Mouse (Mus musculus) forebrain, embryonic 16.5 days (tissue): ENCODE measurements at regions not wholly inside any gene's neighbourhood (a gene's known extent, or its start where the extent isn't known, plus 50 kb on each side); places are given as distances from the start of the nearest gene placed in this dataset.

Experiments used
- ATAC-seq: fragments of 200-750 bp; cut with Nextera tagmentation; 2 replicates; pipeline ENCODE4 v1.8.0; 2017; ENCODE audit warnings: mild to moderate bottlenecking, moderate library complexity
- H3K27ac ChIP-seq: fragments of 300-500 bp; sonication (generic); 2 replicates; pipeline ENCODE4 v1.5.1; 2014; ENCODE audit warnings: low read length, control low read depth
- H3K27me3 ChIP-seq: fragments of 300-500 bp; sonication (generic); replicated peaks from 2 replicates; pipeline ENCODE4 v1.6.1; 2014; ENCODE audit warnings: low read length; ENCODE audit not compliant: control insufficient read depth, insufficient read depth
- H3K36me3 ChIP-seq: fragments of 300-500 bp; sonication (generic); 2 replicates; pipeline ENCODE4 v1.6.1; 2014; ENCODE audit not compliant: control insufficient read depth, insufficient read depth
- H3K4me1 ChIP-seq: fragments of 300-500 bp; sonication (generic); replicated peaks from 2 replicates; pipeline ENCODE4 v1.6.1; 2014; ENCODE audit warnings: low read length; ENCODE audit not compliant: control insufficient read depth, insufficient read depth
- H3K4me2 ChIP-seq: fragments of 300-500 bp; sonication (generic); 2 replicates; pipeline ENCODE4 v1.6.1; 2014; ENCODE audit warnings: mild to moderate bottlenecking, low read length, control low read depth
- H3K4me3 ChIP-seq: fragments of 300-500 bp; sonication (generic); replicated peaks from 2 replicates; pipeline ENCODE4 v1.5.1; 2014; ENCODE audit warnings: mild to moderate bottlenecking, low read length, control low read depth
- H3K9ac ChIP-seq: fragments of 300-500 bp; sonication (generic); replicated peaks from 2 replicates; pipeline ENCODE4 v1.6.1; 2014; ENCODE audit warnings: low read depth, low read length, control low read depth
- H3K9me3 ChIP-seq: fragments of 300-500 bp; sonication (generic); 2 replicates; pipeline ENCODE4 v1.6.1; 2016; ENCODE audit warnings: low read length; ENCODE audit not compliant: control insufficient read depth
- WGBS: fragments of 180-500 bp; shearing (Covaris S2); extraction: QIAGEN DNeasy Blood & Tissue Kit; methylation state at CpG from one replicate; pipeline ENCODE4 v1.1.7; 2014; 5-methylcytosine and 5-hydroxymethylcytosine counted together

GRCm38 (mm10) chrX:21293666-21294065 lies 118.2 kb upstream of the Gm21876 start:
- H3K4me1 ChIP-seq = no peaks in the 10 kb centered on the region
- ATAC-seq = no peak
- 23% methylated on average over 5 of the region's 5 CpGs for WGBS
- H3K4me3 ChIP-seq = no peak overlapping the region
- no peak overlapping the region for H3K4me2 ChIP-seq
- no peaks in the 10 kb centered on the region for H3K36me3 ChIP-seq
- no peak overlapping the region for H3K9ac ChIP-seq
- H3K9me3 ChIP-seq = no peaks in the 10 kb centered on the region
- no peaks in the 10 kb centered on the region for H3K27me3 ChIP-seq
- no peak overlapping the region for H3K27ac ChIP-seq

- WGBS = 48% methylated on average over 1 of the region's 1 CpGs
- ATAC-seq = no peak
- no peaks in the 10 kb centered on the region for H3K4me1 ChIP-seq
Measured at GRCm38 (mm10) chrX:21295460-21295859, 120.0 kb upstream of the Gm21876 start.

GRCm38 (mm10) chrX:21297349-21297748 lies 121.9 kb upstream of the Gm21876 start:
- Histone ChIP-seq H3K9ac (no peak overlapping the region), H3K4me1 (no peaks in the 10 kb centered on the region), H3K4me3 (no peak overlapping the region), H3K27ac (no peak overlapping the region), H3K27me3 (no peaks in the 10 kb centered on the region), H3K9me3 (0 out of 2 replicates have a peak, but pooled peaks cover 3% of the 10 kb centered on the region), H3K36me3 (no peaks in the 10 kb centered on the region), H3K4me2 (no peak overlapping the region)
- WGBS = 72% methylated on average over 6 of the region's 6 CpGs
- ATAC-seq = no peak

More at GRCm38 (mm10) chrX:21295460-21295859, 120.0 kb upstream of the Gm21876 start:
- Histone ChIP-seq H3K27ac (no peak overlapping the region), H3K9ac (no peak overlapping the region), H3K9me3 (no peaks in the 10 kb centered on the region), H3K4me3 (no peak overlapping the region), H3K4me2 (no peak overlapping the region), H3K36me3 (no peaks in the 10 kb centered on the region), H3K27me3 (no peaks in the 10 kb centered on the region)

GRCm38 (mm10) chrX:21334499-21335032 lies 149.8 kb upstream of the Agtr2 start:
- no peak overlapping the region for H3K9ac ChIP-seq
- peak overlapping the region; percentile 39 for H3K4me3 ChIP-seq
- WGBS = 33% methylated on average over 13 of the region's 13 CpGs
- ATAC-seq = no peak
- no peak overlapping the region for H3K27ac ChIP-seq
- H3K36me3 ChIP-seq = no peaks in the 10 kb centered on the region
- H3K4me2 ChIP-seq = peak overlapping the region; percentile 49
- no peaks in the 10 kb centered on the region; the same call in 1 of the 2 replicates for H3K9me3 ChIP-seq
- H3K27me3 ChIP-seq = no peaks in the 10 kb centered on the region
- no peaks in the 10 kb centered on the region for H3K4me1 ChIP-seq

- no peak overlapping the region for H3K4me2 ChIP-seq
- no peak for ATAC-seq
- H3K4me3 ChIP-seq = no peak overlapping the region
- no peaks in the 10 kb centered on the region for H3K9me3 ChIP-seq
- H3K27me3 ChIP-seq = no peaks in the 10 kb centered on the region
- 79% methylated on average over 1 of the region's 1 CpGs for WGBS
- H3K36me3 ChIP-seq = no peaks in the 10 kb centered on the region
- H3K27ac ChIP-seq = no peak overlapping the region
- no peaks in the 10 kb centered on the region for H3K4me1 ChIP-seq
- no peak overlapping the region for H3K9ac ChIP-seq
Measured at GRCm38 (mm10) chrX:21344397-21344796, 139.9 kb upstream of the Agtr2 start.

- Histone ChIP-seq H3K9me3 (no peaks in the 10 kb centered on the region), H3K27me3 (no peaks in the 10 kb centered on the region), H3K4me3 (no peak overlapping the region), H3K36me3 (no peaks in the 10 kb centered on the region), H3K9ac (no peak overlapping the region), H3K27ac (no peak overlapping the region), H3K4me2 (no peak overlapping the region), H3K4me1 (no peaks in the 10 kb centered on the region)
- 32% methylated on average over 4 of the region's 4 CpGs for WGBS
- ATAC-seq = no peak
Measured at GRCm38 (mm10) chrX:21350503-21350902, 133.8 kb upstream of the Agtr2 start.

- no peaks in the 10 kb centered on the region for H3K27me3 ChIP-seq
- H3K4me2 ChIP-seq = no peak overlapping the region
- no peak overlapping the region for H3K27ac ChIP-seq
- ATAC-seq = no peak
- H3K4me1 ChIP-seq = no peaks in the 10 kb centered on the region
- no peak overlapping the region for H3K9ac ChIP-seq
- H3K36me3 ChIP-seq = no peaks in the 10 kb centered on the region
- no peak overlapping the region for H3K4me3 ChIP-seq
- WGBS = 46% methylated on average over 3 of the region's 3 CpGs
- H3K9me3 ChIP-seq = no peaks in the 10 kb centered on the region
Measured at GRCm38 (mm10) chrX:21352350-21352749, 132.0 kb upstream of the Agtr2 start.

- ATAC-seq = peak; percentile 98
- Histone ChIP-seq H3K4me2 (peak overlapping the region; percentile 65), H3K4me1 (no peaks in the 10 kb centered on the region), H3K36me3 (no peaks in the 10 kb centered on the region), H3K27ac (peak overlapping the region; percentile 71), H3K9ac (peak overlapping the region; percentile 57), H3K9me3 (peaks cover 6% of the 10 kb centered on the region; the same call in 1 of the 2 replicates), H3K27me3 (no peaks in the 10 kb centered on the region), H3K4me3 (peak overlapping the region; percentile 50)
- 16% methylated on average over 43 of the region's 43 CpGs for WGBS
Measured at GRCm38 (mm10) chrX:21360771-21361667, 123.3 kb upstream of the Agtr2 start.

GRCm38 (mm10) chrX:21385221-21385620 lies 99.1 kb upstream of the Agtr2 start:
- Histone ChIP-seq H3K4me2 (no peak overlapping the region), H3K36me3 (no peaks in the 10 kb centered on the region), H3K27me3 (no peaks in the 10 kb centered on the region), H3K9ac (no peak overlapping the region), H3K9me3 (no peaks in the 10 kb centered on the region), H3K4me1 (no peaks in the 10 kb centered on the region), H3K4me3 (no peak overlapping the region), H3K27ac (no peak overlapping the region)
- ATAC-seq = no peak
- 4% methylated on average over 2 of the region's 2 CpGs for WGBS
